19 mouse cellular contexts compared by ENCODE assay signal in genomic region chr3:107176501-107176900, GRCm38 (mm10). TPM values are rescaled to one million over a fixed set of nuclear protein-coding genes. Genes with fewer than 3 reads are reported as not detected.
DNase-seq lines count a peak whose midpoint lies in the region; ATAC-seq lines count a peak whose summit lies in the region.
"Had no signal": no experiment of that assay in that cellular context is flagged by ENCODE, and none has a peak within 500 bp of the region (broad histone marks: within the 10 kb centered on the region; RNA-seq: fewer than 3 reads in every experiment).

No protein-coding gene starts in this region.

- no peaks in the 10 kb centered on the region for H3K27me3 ChIP-seq in hindbrain, embryonic 16.5 days (replicated peaks; ENCODE audit: control insufficient read depth, insufficient read depth, low read length)

- ATAC-seq in hindbrain, embryonic 16.5 days = peak; percentile 88

- no peak overlapping the region for H3K9ac ChIP-seq in hindbrain, embryonic 16.5 days (ENCODE audit: low read depth, low read length)

- peak; percentile 81 for DNase-seq in left cerebral cortex, postnatal 4 days
- DNase-seq in left cerebral cortex, postnatal 36 days (ENCODE audit: low spot score in 2 of 2) = no peak
- peak; percentile 79 to 82 for DNase-seq in cerebellum, postnatal 25 days
- peak; percentile 12 for DNase-seq in retina, embryonic 14.5 days (ENCODE audit: low spot score)
- DNase-seq in heart, postnatal 14 days = no peak
- no peak for DNase-seq in ovary, postnatal 10 days (ENCODE audit: low spot score)
- DNase-seq in lung, postnatal 25 days (ENCODE audit: low spot score) = no peak
- DNase-seq: kidney, postnatal 25 days had no signal

- no peaks in the 10 kb centered on the region for H3K36me3 ChIP-seq in hindbrain, embryonic 16.5 days (ENCODE audit: control insufficient read depth, insufficient read depth, low read length)

- H3K27ac ChIP-seq in hindbrain, embryonic 16.5 days (ENCODE audit: low read depth, low read length) = no peak overlapping the region
- H3K27ac ChIP-seq: macrophage; stomach, postnatal 0 days had no signal

- H3K4me2 ChIP-seq in hindbrain, embryonic 16.5 days (ENCODE audit: low read length) = no peak overlapping the region
- H3K4me2 ChIP-seq: heart, embryonic 11.5 days; liver, embryonic 11.5 days had no signal

- H3K4me1 ChIP-seq in hindbrain, embryonic 16.5 days (ENCODE audit: control insufficient read depth, insufficient read depth, low read depth, low read length) = no peaks in the 10 kb centered on the region; the same call in 1 of the 2 replicates

- intact Hi-C loops in left cerebral cortex, postnatal 4 days (cut with DNase I) = no loop called here
- intact Hi-C loops in left cerebral cortex, postnatal 36 days (cut with DNase I) = no loop called here
- intact Hi-C loops in heart, postnatal 14 days (cut with DNase I) = no loop called here

- no peak overlapping the region for H3K4me3 ChIP-seq in hindbrain, embryonic 16.5 days (ENCODE audit: low read length)
- H3K4me3 ChIP-seq: erythroblast, embryonic 14.5 days had no signal

- 22% methylated on average over 9 of the region's 9 CpGs for WGBS in hindbrain, embryonic 16.5 days

- no peaks in the 10 kb centered on the region for H3K9me3 ChIP-seq in hindbrain, embryonic 16.5 days (ENCODE audit: control insufficient read depth, low read length)

RNA-seq across cellular contexts. Expression of gene Kcna10, which starts 6.4 kb away (rescaled TPM):
- total RNA-seq in left cerebral cortex, postnatal 4 days (2021) = under 1 TPM in 1 of 2 experiments, not detected in 1; 0.54 TPM
- under 1 TPM in 1 of 2 experiments, not detected in 1; 0.20 TPM for total RNA-seq in left cerebral cortex, postnatal 36 days (2021)
- not detected in 2 replicates for polyA plus RNA-seq in hindbrain, embryonic 16.5 days (2015; fragmentation: Nextera tagmentation; extraction: Ambion mirVana)
- not detected for total RNA-seq in heart, postnatal 14 days (2021)
- total RNA-seq: gastrocnemius, adult 8-10 months had no signal
- polyA plus RNA-seq: erythroblast, embryonic 14.5 days; heart, embryonic 11.5 days; intestine, embryonic 14.5 days; liver, embryonic 11.5 days; macrophage; small intestine, adult 2 months; stomach, postnatal 0 days; urinary bladder, adult 2 months had no signal

RNA-seq across cellular contexts. Expression of gene Cym, which starts 45.0 kb away (rescaled TPM):
- not detected for total RNA-seq in left cerebral cortex, postnatal 4 days (2021)
- total RNA-seq in left cerebral cortex, postnatal 36 days (2021) = not detected
- 0.12 and 0.13 TPM in 2 replicates for polyA plus RNA-seq in hindbrain, embryonic 16.5 days (2015; fragmentation: Nextera tagmentation; extraction: Ambion mirVana)
- not detected for total RNA-seq in heart, postnatal 14 days (2021)
- total RNA-seq: gastrocnemius, adult 8-10 months had no signal
- polyA plus RNA-seq: erythroblast, embryonic 14.5 days; macrophage; urinary bladder, adult 2 months had no signal

RNA-seq across cellular contexts. Expression of gene A630076J17Rik, which starts 53.9 kb away (rescaled TPM):
- total RNA-seq in left cerebral cortex, postnatal 4 days (2021) = not detected
- total RNA-seq in left cerebral cortex, postnatal 36 days (2021) = not detected
- not detected in 2 replicates for polyA plus RNA-seq in hindbrain, embryonic 16.5 days (2015; fragmentation: Nextera tagmentation; extraction: Ambion mirVana)
- total RNA-seq in heart, postnatal 14 days (2021) = not detected
- total RNA-seq: gastrocnemius, adult 8-10 months; left cerebral cortex, adult 8-10 months had no signal
- polyA plus RNA-seq: erythroblast, embryonic 14.5 days; heart, embryonic 11.5 days; intestine, embryonic 14.5 days; liver, embryonic 11.5 days; macrophage; small intestine, adult 2 months; urinary bladder, adult 2 months had no signal

Comparison
In these comparisons a context has a peak if more than half of its experiments do, and no peak if none do; other contexts are left out.
1. DNase-seq: peak in left cerebral cortex, postnatal 4 days (single experiment), cerebellum, postnatal 25 days (2 of 2) and retina, embryonic 14.5 days (single experiment); none in left cerebral cortex, postnatal 36 days (0 of 2), heart, postnatal 14 days (0 of 2), ovary, postnatal 10 days (single experiment) and lung, postnatal 25 days (single experiment).